Mouse (Mus musculus): ENCODE measurements at regions not wholly inside any gene's neighbourhood (a gene's known extent, or its start where the extent isn't known, plus 50 kb on each side); places are given as distances from the start of the nearest gene placed in this dataset.

DNA sequence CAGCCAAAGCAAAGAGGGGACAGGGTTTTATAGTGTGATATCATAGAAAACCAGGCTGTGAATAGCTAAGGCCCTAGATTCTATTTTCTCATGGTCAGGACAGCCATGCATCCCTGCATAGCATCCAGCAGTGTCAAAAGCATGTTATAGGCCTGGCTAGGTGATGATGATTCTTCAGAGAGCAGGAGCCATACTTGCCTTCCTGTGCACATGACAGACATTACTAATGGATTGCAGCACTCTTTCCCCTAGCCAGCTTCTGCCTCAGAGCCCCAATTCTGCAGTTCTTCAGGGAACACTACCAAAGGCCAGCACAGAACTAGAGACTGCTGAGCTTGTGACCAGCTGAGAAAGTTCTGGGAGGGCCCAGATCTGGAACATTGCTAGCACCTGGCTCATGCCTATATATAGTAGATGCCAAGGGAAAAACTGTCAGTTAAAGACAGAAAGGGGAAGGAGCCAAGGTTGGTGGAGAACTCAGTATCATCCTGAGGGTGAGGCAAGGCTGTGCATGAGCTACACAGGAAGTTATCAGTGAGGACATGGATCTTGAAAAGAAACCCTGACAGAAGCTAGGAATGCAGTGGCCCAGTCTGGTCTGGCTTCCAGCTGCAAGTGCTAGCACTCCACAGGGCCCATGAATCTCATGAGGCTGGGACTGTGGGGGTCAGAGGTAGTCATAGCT lies 95.6 kb downstream of the 1810010D01Rik start:
- Histone ChIP-seq H3K4me3 (ENCODE audit: low read depth, low read length) (no peak overlapping the region), H3K9me3 (ENCODE audit: control insufficient read depth, low read length) (no peaks in the 10 kb centered on the region), H3K27me3 (ENCODE audit: control insufficient read depth, insufficient read depth, low read length) (no peaks in the 10 kb centered on the region), H3K4me1 (replicated peaks; ENCODE audit: control insufficient read depth, insufficient read depth) (peaks cover 4% of the 10 kb centered on the region; the same call in 1 of the 2 replicates), H3K4me2 (replicated peaks; ENCODE audit: low read depth) (no peak overlapping the region), H3K27ac (replicated peaks) (peak overlapping the region; percentile 87), H3K9ac (ENCODE audit: low read length) (no peak overlapping the region; the same call in 1 of the 2 replicates), H3K36me3 (ENCODE audit: control insufficient read depth, insufficient read depth, low read length) (no peaks in the 10 kb centered on the region)
- TF ChIP-seq CTCF (IDR thresholded peaks at IDR 0.05; ENCODE audit: low read depth) (no peak), EP300 (optimal IDR thresholded peaks at IDR 0.05) (no peak)
- ATAC-seq (ENCODE audit: low FRiP score, low TSS enrichment), result no peak
- no peak for DNase-seq (ENCODE audit: low spot score)

DNA sequence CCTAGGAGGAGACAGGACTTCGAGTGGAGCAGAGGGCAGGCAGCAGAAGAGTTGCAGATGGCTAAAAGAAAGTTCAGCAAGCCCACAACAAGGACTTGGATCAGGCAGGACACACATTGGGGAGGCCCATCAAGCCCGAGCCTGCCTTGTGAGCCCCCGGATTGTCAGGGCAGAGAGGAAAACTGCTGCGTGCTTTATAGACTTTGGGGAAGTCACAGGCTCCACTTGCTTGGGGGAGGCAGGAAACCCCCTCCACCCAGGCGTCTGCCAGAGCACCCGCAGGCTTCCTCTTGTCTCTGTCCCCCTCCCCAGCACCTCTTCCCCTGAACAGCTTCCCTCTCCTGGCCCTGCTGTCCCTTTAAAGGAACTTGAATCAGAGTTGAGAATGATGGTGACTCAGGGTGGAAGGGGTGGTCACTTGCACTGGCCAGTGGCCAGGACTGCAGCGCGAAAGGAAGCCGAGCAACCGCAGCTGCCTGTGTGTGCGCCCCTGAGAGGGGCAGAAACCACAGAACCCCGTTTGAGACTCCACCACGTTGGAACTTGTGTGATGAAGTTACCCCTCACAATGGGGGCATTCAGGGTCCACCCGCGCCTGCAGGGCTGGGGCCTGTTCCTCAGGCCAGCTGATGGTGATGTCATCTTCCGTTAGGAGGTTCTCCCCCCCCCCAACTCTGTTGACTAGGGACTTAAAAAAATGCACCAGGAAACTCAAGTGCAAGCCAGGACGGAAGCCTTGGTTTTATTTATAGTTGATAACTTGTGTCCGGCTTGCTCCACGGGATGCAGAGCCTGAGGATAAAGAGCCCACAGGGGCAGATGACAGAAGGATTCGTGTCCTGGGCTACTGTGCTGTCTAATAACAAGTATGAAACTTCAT lies 96.4 kb downstream of the 1810010D01Rik start:
- peaks cover 4% of the 10 kb centered on the region; the same call in 1 of the 2 replicates for H3K4me1 ChIP-seq (replicated peaks; ENCODE audit: control insufficient read depth, insufficient read depth)
- peak overlapping the region; percentile 41 for H3K9ac ChIP-seq (ENCODE audit: low read length)
- no peaks in the 10 kb centered on the region for H3K36me3 ChIP-seq (ENCODE audit: control insufficient read depth, insufficient read depth, low read length)
- no peaks in the 10 kb centered on the region for H3K9me3 ChIP-seq (ENCODE audit: control insufficient read depth, low read length)
- H3K27me3 ChIP-seq (ENCODE audit: control insufficient read depth, insufficient read depth, low read length), result no peaks in the 10 kb centered on the region
- no peak for TF ChIP-seq CTCF (IDR thresholded peaks at IDR 0.05; ENCODE audit: low read depth)
- no peak for TF ChIP-seq EP300 (optimal IDR thresholded peaks at IDR 0.05)
- H3K27ac ChIP-seq (replicated peaks), result peak overlapping the region; percentile 87
- peak overlapping the region; percentile 15; the same call in 1 of the 2 replicates for H3K4me3 ChIP-seq (ENCODE audit: low read depth, low read length)
- ATAC-seq (ENCODE audit: low FRiP score, low TSS enrichment), result peak; percentile 72
- peak; percentile 73 for DNase-seq (ENCODE audit: low spot score)
- H3K4me2 ChIP-seq (replicated peaks; ENCODE audit: low read depth), result peak overlapping the region; percentile 47
- WGBS, result 11% methylated on average over 20 of the region's 20 CpGs

DNA sequence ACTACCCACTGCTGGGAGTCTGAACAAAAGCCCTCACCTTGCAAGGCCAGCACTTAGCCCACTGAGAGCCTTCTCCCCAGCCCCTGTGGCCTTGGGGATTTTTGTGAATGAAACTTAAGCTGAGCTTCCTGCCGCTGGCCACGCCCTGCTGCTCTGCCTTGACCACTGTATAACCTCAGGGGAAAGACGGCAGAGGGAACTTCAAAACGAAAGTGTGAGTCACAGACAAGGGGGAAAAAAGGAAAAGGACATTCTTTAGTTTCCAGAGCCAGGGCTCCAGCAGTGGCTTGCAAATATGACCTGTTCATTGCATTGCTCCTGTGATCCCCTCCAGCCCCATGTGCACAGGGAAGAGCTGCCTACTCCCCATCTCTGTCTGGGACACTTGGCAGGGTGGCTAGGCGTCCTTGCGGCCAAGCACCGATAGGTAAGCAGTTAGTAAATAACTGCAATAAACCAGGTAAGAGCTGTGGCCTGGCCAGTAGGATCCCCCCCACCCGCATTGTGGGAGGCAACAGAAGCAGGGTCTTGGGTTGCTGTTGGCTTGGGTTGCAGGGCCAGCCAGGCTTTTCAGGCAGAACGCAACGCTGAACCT lies 97.2 kb downstream of the 1810010D01Rik start:
- no peaks in the 10 kb centered on the region for H3K9me3 ChIP-seq (ENCODE audit: control insufficient read depth, low read length)
- H3K36me3 ChIP-seq (ENCODE audit: control insufficient read depth, insufficient read depth, low read length), result no peaks in the 10 kb centered on the region
- H3K4me3 ChIP-seq (ENCODE audit: low read depth, low read length), result no peak overlapping the region
- no peaks in the 10 kb centered on the region for H3K27me3 ChIP-seq (ENCODE audit: control insufficient read depth, insufficient read depth, low read length)
- ATAC-seq (ENCODE audit: low FRiP score, low TSS enrichment) (peak; percentile 55), DNase-seq (ENCODE audit: low spot score) (peak; percentile 68)
- peak overlapping the region; percentile 87 for H3K27ac ChIP-seq (replicated peaks)
- no peak for TF ChIP-seq CTCF (IDR thresholded peaks at IDR 0.05; ENCODE audit: low read depth)
- TF ChIP-seq EP300 (optimal IDR thresholded peaks at IDR 0.05), result no peak
- peaks cover 4% of the 10 kb centered on the region; the same call in 1 of the 2 replicates for H3K4me1 ChIP-seq (replicated peaks; ENCODE audit: control insufficient read depth, insufficient read depth)
- H3K4me2 ChIP-seq (replicated peaks; ENCODE audit: low read depth), result peak overlapping the region; percentile 47
- H3K9ac ChIP-seq (ENCODE audit: low read length), result peak overlapping the region; percentile 41
- 21% methylated on average over 10 of the region's 10 CpGs for WGBS

- no peak for ATAC-seq (ENCODE audit: low FRiP score, low TSS enrichment)
- no peak overlapping the region for H3K4me2 ChIP-seq (replicated peaks; ENCODE audit: low read depth)
- no peak for DNase-seq (ENCODE audit: low spot score)
- no peak for TF ChIP-seq CTCF (IDR thresholded peaks at IDR 0.05; ENCODE audit: low read depth)
- no peak for TF ChIP-seq EP300 (optimal IDR thresholded peaks at IDR 0.05)
- WGBS, result 82% methylated on average over 3 of the region's 3 CpGs
- no peak overlapping the region for H3K9ac ChIP-seq (ENCODE audit: low read length)
- H3K4me3 ChIP-seq (ENCODE audit: low read depth, low read length), result no peak overlapping the region
- H3K27me3 ChIP-seq (ENCODE audit: control insufficient read depth, insufficient read depth, low read length), result no peaks in the 10 kb centered on the region
- peaks cover 4% of the 10 kb centered on the region; the same call in 1 of the 2 replicates for H3K4me1 ChIP-seq (replicated peaks; ENCODE audit: control insufficient read depth, insufficient read depth)
- H3K9me3 ChIP-seq (ENCODE audit: control insufficient read depth, low read length), result no peaks in the 10 kb centered on the region
- no peak overlapping the region for H3K27ac ChIP-seq (replicated peaks)
- H3K36me3 ChIP-seq (ENCODE audit: control insufficient read depth, insufficient read depth, low read length), result no peaks in the 10 kb centered on the region
Measured at GRCm38 (mm10) chr7:145110028-145110427, 97.9 kb downstream of the 1810010D01Rik start.

GRCm38 (mm10) chr7:145109471-145109870 lies 98.4 kb downstream of the 1810010D01Rik start:
- no peak for DNase-seq (ENCODE audit: low spot score)
- Histone ChIP-seq H3K9me3 (ENCODE audit: control insufficient read depth, low read length) (no peaks in the 10 kb centered on the region), H3K27ac (replicated peaks) (no peak overlapping the region), H3K27me3 (ENCODE audit: control insufficient read depth, insufficient read depth, low read length) (no peaks in the 10 kb centered on the region), H3K4me2 (replicated peaks; ENCODE audit: low read depth) (no peak overlapping the region), H3K4me1 (replicated peaks; ENCODE audit: control insufficient read depth, insufficient read depth) (peaks cover 4% of the 10 kb centered on the region; the same call in 1 of the 2 replicates), H3K36me3 (ENCODE audit: control insufficient read depth, insufficient read depth, low read length) (no peaks in the 10 kb centered on the region), H3K9ac (ENCODE audit: low read length) (no peak overlapping the region), H3K4me3 (ENCODE audit: low read depth, low read length) (no peak overlapping the region)
- 95% methylated on average over 4 of the region's 4 CpGs for WGBS
- ATAC-seq (ENCODE audit: low FRiP score, low TSS enrichment), result no peak
- no peak for TF ChIP-seq EP300 (optimal IDR thresholded peaks at IDR 0.05)
- no peak for TF ChIP-seq CTCF (IDR thresholded peaks at IDR 0.05; ENCODE audit: low read depth)

Data from stomach, postnatal 0 days (tissue).